Mouse (Mus musculus) testis, postnatal 10 days (tissue): ENCODE data around the gene Gsg1l.

ENCODE experiments used
- DNase-seq: peaks from one replicate; pipeline ENCODE4 v3.0.0; 2021; ENCODE audit warnings: low spot score

Gene Gsg1l

DNA sequence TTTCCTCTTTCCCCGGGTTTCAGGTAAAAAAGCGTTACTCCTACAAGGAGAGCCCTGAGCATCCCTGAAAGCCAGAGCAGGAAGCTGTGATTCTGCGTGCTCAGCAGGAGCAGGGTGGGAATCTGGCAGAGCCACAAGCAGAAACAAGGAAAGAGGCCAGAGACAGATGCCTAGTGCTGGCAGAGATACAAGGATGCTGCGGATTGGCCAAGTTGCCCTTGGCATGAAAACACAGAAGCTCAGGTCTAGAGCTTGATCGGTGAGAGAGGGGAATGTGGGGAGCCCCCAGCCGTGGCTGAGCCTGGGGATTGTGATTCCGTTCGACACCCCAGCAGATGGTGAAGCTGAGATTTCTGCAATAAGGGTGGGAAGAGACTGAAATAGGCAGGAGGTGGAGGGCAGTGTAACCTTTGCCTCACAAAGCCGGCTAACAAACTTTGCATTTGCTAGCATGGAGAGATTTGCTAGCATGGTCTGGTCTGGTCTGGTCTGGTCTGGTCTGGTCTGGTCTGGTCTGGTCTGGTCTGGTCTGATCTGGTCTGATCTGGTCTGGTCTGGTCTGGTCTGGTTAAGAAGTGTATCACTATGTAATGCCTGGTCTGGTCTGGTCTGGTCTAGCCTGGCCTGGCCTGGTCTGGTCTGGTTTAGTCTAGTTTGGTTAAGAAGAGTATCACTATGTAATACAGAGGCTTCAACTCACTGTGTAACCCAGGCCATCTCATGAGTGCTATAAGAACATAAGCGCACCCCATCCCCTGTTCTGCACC is 50.4 kb downstream of the Gsg1l start:
- no peak for DNase-seq

DNA sequence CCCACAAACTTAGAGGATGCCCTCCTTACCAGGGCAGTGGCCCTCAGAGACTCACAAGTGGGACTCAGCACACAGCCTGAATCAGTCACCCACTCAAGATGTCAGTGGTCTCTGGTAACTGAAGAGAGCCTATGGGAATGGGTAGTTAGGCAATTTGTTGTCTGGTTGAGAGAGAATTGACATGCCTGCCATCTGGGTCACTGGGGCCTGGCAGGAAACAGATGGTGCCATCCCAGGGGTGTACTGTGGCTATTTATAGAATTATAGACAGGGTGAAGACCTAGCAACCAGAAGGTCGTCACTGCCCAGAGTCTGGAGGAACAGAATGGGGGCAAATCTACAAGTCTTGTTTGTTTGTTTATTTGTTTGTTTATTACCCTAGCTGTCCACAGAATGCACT is 54.8 kb downstream of the Gsg1l start:
- no peak for DNase-seq

DNA sequence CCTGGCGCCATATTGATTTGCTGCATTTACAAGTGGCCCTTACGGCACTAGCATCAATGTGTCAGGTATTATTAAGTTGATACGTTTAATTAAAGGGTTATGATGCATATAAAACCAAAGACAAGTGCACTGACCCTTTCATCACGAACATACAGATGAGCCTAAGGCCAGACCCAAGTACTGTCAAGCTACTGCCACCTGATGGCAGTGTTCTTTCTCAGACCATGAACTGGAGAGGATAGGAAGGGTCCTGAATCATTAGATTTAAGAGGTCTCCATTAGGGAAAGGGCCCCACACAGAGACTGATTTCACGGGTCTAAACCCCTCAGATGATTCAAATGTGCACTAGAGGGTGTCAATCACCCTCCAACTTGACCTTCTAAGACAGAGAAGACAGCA is 55.6 kb downstream of the Gsg1l start:
- DNase-seq = no peak

DNA sequence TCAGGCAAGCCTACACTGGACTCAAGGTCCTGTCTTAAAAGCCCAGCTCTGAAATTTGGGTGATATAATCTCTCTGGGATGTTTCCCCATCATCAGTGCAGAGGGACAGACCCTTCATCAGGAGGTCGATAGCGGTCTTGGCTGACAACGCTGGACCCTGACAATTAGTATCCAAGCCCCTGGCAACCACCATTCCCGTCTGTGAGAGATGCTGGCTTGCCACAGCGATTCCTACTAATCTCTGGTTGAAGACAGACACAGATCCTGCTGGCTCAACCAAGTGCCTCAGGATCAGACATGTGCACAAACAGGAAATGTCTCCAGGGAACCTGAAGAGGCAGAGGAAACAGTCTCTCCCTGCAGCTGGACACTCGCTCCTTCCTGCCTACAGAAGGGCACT is 62.2 kb downstream of the Gsg1l start:
- no peak for DNase-seq

DNA sequence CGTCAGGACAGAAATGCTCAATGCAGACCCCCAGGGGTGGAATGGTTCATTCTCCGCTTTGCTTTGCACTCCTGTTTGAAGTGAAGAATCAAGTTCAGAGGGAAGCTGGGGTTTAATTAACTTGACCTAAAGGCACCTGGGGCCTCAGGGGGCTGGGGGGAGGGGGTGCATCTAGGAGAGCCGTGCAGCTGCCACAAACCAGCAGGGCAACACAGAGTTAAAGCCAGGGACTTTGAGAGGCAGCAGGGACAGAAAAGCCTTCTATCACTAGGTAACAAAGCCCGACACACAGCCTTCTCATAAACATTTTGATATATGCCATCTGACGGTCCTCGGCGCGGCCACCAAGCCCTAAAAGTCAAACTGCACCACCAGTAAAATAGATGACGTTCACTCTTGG is 62.9 kb downstream of the Gsg1l start:
- DNase-seq = no peak

DNA sequence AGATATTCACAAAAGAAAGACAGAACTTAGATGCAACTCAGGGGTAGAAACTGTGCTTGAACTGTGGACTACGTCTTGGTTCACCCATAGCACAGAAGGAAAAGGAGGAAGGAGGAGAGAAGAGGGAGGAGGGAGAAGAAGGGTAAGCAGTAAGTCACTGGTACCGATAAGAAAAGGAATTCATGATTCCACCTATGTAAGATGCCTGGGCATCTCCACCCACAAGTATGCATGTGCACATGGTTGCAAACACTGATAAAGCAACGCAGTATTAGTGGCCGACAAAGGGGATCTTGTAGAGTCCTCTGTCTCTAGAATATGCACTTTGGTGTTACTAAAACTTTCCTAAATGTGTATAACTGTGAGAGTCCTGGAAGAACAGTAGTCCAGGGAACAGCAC is 64.8 kb downstream of the Gsg1l start:
- no peak for DNase-seq

DNA sequence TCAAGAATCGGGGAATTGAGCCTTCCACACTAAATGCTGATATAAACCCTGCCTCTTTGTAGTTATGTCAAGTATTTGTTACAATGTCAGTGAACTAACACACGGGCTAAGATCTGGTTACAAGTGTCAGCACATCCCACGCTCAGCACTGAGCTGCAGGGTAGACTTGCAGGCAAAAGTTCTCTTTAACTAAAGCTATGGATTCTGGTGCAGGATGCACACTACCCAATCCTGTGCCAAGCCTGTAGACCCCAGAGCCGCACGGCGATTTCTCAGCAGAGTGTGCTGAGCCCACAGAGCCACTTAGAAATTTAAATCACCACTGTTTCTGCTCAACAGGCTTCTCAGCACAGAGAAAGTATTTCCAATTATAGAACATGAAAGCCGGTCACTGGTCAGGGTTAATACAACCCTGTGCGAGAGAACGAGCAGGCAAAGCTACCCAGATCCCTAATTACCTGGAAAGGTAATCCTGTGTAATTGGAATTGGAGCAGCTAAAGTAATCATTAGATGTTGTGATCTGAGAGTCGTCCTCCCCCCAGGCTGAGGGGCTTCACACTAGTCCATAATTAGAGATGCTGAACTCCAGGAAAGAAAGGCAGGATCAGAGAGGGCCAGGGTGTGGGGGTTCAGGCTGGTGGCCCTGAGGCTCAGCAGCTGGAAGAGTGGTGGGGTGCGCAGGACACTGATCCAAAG is 69.7 kb downstream of the Gsg1l start:
- no peak for DNase-seq

DNA sequence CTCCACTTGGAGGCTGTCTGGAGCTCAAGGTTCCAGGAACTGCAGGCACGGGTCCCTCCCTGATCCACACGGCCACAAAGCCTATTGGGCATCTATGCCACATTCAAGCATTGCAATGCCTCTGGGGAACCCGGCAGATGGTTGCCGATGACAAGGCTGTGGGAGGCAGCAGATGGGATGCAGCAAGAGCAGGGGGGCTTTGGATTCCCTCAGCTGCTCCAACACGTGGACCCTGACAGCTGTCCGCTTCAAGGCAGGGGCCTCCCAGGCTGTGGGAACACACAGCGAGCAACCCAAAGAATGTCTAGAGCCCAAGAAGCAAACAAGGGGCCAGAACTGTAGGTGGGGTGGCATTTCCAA is 73.4 kb downstream of the Gsg1l start:
- DNase-seq = no peak

DNA sequence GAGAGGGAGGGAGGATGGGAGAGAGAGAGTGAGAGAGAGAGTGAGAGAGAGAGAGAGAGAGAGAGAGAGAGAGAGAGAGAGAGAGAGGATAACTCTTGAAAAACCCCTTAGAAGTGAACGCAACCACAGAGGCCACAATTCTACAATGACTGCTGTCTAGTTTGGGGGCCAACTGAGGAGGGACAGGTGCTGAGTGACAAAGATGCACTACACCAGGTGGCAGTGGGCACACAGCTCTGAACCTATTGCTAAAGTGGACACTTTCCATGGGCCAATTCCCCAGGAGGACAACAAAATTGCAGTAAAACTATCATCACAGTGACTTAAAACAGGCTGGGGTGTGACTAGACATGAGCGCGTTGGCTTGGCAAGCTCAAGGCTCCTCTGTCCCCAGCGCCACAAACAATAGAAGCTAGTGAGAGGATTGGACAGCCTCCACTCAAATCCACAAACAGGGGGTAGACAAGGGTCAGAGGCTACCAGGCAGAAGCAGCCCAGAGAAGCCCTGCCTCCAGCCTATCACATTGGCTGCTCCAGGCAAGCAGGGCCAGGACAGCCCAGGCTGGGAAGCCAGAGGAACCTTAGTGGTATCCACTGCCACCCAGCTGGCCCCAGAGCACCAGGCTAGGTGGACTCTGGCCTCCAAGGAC is 73.9 kb downstream of the Gsg1l start:
- no peak for DNase-seq

DNA sequence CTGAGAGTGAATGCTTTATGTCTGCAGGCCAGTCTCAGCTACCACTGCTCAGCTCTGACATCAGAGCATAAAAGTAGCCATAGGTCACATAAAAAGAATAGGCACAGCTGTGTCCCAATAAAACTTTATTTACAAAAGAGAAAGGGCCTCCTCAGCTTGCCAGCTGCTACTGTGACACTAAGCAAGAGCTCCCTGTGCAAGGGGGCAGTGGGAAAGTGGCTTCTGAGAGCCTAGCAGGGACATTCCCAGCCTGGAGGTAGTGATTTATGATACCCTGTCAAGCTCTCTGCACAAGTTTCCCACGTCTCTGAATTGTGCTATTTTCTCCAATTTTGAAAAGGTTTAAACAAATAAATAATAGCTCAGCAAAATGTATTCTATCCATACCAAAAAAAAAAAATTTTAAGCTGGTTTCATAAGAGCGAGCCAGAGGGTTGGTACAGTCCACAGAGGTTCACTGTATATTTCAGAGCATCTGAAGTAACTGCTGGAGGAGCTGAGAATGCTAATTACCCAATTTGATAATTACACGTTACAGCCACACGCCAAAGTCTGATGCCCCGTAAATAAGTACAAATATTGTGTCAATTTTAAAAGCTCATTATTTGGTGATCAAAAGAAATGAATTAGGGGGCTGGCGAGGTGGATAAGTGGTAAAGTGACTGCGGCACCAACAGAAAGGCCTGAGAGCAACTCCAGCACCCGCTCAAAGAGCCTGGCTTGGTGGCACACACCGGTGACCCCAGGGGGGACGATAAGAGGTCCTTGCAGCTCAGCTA is 74.9 kb downstream of the Gsg1l start:
- no peak for DNase-seq

DNA sequence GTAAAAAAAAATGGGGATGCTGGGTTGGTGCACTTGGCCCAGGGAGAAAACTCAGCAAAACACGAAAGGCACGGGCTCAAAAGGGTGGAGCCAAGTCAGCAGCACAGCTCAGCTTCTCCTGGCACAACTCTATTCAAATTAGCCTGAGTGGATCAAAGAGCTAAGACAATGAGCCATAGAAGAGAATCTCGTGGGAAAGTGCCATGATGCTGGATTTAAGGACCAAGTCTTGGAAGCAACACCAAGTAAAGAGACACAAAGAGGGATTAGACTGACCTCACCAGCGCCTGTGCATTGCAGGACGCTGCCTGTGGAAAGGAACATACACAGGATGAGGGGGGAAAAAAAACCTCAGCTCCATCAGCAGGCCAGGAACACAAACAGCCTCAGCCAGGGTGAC is 76.9 kb downstream of the Gsg1l start:
- DNase-seq = no peak

DNA sequence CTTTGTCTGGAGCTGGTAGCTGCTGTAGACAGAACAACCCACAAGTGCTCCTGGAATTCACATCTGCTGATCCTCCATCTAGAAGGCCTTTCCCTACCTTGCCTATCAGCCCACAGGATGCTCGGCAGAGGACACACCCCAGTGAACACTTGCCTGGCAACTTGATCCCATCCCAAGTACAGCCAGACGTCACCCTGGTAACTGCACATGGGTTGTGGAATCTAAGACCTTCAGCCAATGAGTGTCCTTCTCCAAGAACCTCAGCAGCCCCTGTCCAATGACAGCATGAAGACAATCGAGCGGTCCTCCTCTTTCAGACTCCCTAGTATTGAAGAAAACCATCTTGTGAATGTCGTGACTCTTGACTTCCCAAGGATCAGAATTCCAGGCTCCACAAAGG is 80.5 kb downstream of the Gsg1l start:
- no peak for DNase-seq

DNA sequence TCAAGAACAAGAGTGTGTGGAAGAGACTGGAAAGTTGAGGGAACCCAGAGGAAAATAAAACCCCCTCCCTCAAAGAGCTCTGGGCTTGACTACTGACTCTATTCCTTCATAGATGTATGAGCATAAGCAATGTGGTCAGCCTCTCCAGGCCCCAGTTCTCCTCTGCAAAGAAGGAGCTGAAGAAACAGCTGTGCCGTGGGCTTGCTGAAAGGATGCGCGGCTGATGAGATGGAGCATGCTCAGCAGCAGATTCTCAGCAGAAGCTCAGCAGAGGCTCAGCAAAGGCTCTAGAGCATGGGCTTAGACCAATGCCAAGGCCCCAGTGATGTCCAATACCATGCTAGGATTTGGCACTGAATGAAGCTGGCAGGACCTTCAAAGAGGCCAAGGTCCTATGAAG is 82.3 kb downstream of the Gsg1l start:
- no peak for DNase-seq

DNA sequence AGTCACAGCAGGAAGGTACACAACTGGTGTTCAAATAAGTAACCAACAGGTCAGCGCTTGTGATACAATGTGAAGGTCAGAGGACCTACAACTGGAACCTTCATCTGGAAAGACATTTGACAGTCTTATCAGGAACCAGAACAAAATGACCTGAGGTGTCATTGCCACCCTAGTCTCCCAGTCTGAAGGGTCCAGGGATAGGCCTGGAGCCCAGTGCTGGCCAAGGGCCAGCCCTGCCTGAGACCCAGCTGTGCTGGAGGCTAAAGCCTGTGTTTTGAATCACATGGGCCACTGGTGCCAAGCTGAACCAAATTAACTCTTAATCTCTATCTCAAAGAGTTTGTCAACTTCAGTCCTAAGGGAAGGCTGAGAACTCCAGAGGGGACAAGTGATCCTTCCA is 86.1 kb downstream of the Gsg1l start:
- no peak for DNase-seq

DNA sequence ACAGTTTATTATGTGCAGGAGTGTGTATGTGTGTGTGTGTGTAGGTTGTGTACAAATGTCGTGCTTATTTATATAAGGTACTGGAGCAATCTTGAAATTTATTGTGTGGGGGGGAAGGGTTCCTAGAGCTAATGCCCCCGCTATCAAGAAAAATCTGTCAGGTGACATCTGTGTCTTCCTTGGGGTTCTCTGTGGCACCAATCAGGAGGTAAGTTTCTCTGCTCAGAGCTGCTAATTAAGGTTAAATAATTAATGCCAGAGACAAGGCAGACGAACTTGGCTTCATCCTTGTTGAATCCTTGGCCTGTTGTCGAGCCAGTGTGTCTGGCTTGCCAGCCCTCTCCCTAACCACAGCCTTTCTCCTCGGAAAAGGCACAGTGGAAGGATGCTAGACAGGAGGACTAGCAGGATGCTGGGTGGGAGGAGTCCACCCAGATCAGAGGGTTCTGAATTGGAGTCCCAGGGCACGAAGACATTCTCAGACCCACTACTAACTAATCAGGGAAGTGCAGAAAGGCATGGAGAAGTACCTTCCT is 89.8 kb downstream of the Gsg1l start:
- DNase-seq = no peak

DNA sequence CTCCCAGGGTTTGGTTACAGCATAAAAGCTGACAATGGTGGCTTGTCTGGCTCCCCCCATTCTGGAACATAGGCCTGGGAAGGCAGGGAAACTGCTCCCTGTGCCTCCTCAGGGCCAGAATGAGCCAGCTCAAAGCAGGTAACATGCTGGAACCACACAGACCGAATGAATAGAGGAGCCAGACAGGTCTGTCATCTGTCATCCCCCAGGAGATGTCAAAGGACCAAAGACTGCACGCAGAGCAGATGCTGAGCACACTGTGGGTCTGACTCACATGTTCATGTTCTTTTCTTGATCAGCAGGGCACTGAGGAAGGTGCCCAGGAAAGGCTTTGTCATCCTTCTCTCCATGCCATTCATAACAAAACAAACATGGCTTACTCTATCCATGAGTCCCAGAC is 90.4 kb downstream of the Gsg1l start:
- no peak for DNase-seq

DNA sequence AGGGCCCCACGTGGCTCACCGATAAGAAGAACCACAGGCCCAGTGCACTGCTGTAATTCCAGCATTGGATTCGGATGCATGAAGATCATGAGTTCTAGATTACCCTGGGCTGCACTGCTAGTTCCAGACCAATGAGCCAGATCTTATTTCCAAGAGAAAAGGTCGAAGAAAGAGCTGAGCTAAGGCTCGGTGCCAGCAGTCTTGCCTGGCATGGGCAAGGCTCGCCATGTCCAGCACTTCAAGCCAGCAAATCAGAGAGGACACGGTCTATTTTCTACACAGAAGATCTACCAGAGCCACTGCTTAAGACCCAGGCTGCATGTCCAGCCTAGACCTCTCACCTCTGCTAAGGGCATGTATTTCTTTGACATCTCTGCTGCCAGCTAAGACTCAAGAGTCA is 92.2 kb downstream of the Gsg1l start:
- DNase-seq = no peak

DNA sequence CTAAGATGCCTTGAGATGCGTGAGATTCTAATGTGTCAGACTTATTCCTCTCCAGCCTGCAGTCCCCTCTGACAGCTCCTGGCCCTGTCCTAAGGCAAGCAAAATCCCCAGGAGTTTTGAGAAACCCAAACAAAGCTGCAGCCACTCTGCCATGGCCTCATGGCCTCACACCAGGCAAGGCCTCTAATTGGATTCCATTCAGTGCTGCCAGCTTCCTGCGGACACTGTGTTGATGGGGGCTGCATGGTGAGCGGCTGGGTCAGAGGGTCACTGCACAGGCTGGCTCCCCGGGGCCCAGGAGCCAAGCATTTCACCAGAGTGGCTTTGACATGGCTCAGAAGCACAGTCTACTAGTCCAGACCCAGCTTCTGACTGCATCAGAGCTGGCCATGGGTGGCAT is 92.7 kb downstream of the Gsg1l start:
- DNase-seq = no peak

DNA sequence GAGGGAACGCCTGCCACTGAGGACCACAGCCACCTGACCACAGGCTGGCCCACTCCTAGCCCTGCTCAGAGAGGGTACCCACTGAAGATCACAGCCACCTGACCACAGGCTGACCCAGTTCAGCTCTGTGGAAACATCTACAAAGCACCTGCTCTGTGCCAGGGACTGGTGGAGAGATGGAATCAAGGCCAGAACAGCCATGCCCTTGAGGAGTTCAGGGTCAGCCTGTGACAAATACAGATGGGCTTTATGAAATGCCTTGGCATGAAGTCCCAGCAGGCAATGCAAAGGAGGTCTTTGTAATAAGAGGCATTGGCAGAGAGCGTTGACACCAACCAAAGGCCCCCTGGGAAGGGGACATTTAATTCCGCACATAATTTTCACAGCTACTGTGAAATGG is 93.9 kb downstream of the Gsg1l start:
- no peak for DNase-seq

DNA sequence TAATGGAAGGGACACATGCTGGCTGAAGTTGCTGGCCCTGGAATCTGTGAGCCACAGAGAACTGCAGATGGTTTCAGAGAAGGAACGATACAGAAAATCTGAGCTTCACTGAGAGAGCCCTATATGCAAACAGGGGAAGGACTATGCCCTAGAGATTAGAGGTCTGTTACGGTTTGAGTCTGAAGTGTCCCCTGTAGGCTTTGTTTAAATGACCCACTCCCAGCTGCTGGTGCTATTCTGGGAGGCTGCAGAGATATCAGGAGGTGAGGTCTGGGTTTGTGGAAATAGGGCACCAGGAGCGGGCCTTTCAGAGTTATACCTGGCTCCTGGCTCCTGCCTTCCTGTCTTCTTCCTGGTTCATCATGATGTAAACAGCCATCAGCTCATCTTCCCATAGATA is 95.1 kb downstream of the Gsg1l start:
- DNase-seq = no peak

DNA sequence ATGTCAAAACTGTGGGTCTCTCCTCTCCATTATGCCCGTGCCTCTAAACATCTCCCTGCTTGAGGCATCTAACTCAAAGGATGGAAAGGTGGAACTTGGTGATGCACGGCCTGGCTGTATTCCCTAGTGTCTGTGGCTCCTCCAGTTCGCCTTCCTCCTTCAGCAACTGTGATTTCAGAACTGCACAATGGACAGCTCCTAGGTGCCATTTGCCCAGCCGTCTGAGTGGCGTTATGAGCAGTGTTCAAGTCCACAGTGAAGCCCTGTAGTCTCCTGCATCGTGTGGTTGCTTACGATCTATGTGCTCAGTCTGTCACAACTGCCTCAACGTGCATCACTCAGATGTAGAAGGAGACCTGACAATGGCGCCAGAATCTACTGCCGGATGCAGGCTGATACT is 96.6 kb downstream of the Gsg1l start:
- DNase-seq = no peak
